ENCODE assay signal across 7 mouse cellular contexts in genomic region chr5:90890519-90891463, GRCm38 (mm10). TPM values are rescaled to one million over a fixed set of nuclear protein-coding genes. Genes with fewer than 3 reads are reported as not detected.
A peak's percentile ranks its signal among the peaks of the same experiment; 100 is the strongest.
DNase-seq lines count a peak whose midpoint lies in the region; ATAC-seq and TF ChIP-seq lines count a peak whose summit lies in the region.

Cxcl1 (plus strand) TSS chr5:90891241.

- no peaks in the 10 kb centered on the region for H3K9me3 ChIP-seq in neural tube, embryonic 14.5 days (ENCODE audit: control insufficient read depth, low read length)

- 0 out of 2 replicates have a peak, but pooled peaks have one; percentile 7 for TF ChIP-seq CTCF in cortical plate, adult 2 months (IDR thresholded peaks at IDR 0.05; ENCODE audit: extremely low read depth, insufficient read depth, low read length)
- TF ChIP-seq CTCF in lung, adult 2 months (IDR thresholded peaks at IDR 0.05; ENCODE audit: insufficient read depth, low read length) = peak; percentile 31; the same call in 1 of the 2 replicates

- H3K27ac ChIP-seq in cortical plate, adult 2 months (ENCODE audit: insufficient read depth, low read length) = no peak within 1 kb of the TSS
- H3K27ac ChIP-seq in neural tube, embryonic 14.5 days (ENCODE audit: low read depth, low read length) = no peak within 1 kb of the TSS

- no peaks in the 10 kb centered on the region for H3K36me3 ChIP-seq in neural tube, embryonic 14.5 days (ENCODE audit: control insufficient read depth, insufficient read depth, low read length)

- peak within 1 kb of the TSS; percentile 54 for H3K9ac ChIP-seq in neural tube, embryonic 14.5 days (replicated peaks; ENCODE audit: low read depth, low read length)

- peak; percentile 92 for ATAC-seq in neural tube, embryonic 14.5 days (ENCODE audit: low read depth)

- WGBS in lung, adult 2 months = 8% methylated on average over 30 of the region's 30 CpGs
- WGBS in neural tube, embryonic 14.5 days = 8% methylated on average over 30 of the region's 30 CpGs

- H3K4me3 ChIP-seq in cortical plate, adult 2 months (ENCODE audit: insufficient read depth, low read length) = peak within 1 kb of the TSS; percentile 33
- H3K4me3 ChIP-seq in lung, adult 2 months (replicated peaks; ENCODE audit: extremely low read depth, low read depth, low read length) = peak within 1 kb of the TSS; percentile 67
- H3K4me3 ChIP-seq in neural tube, embryonic 14.5 days (ENCODE audit: low read depth, low read length) = peak within 1 kb of the TSS; percentile 37

- TF ChIP-seq POLR2A in cortical plate, adult 2 months (IDR thresholded peaks at IDR 0.05; ENCODE audit: extremely low read depth, insufficient read depth, low read length) = no peak
- 0 out of 2 replicates have a peak, but pooled peaks have one; percentile 34 for TF ChIP-seq POLR2A in lung, adult 2 months (IDR thresholded peaks at IDR 0.05; ENCODE audit: borderline replicate concordance, extremely low read depth, low read depth, low read length)

- H3K4me2 ChIP-seq in neural tube, embryonic 14.5 days (ENCODE audit: low read depth, low read length) = peak within 1 kb of the TSS; percentile 71

- H3K27me3 ChIP-seq in neural tube, embryonic 14.5 days (ENCODE audit: control insufficient read depth, insufficient read depth, low read length) = no peaks in the 10 kb centered on the region

- DNase-seq in ZHBTc4 (ENCODE audit: low read depth, low spot score) = peak; percentile 59
- peak; percentile 76 to 86 for DNase-seq in heart, adult 18-20 months
- DNase-seq in kidney, adult 11 months = peak; percentile 44
- DNase-seq in lung, adult 2 months = peak; percentile 37
- DNase-seq in spleen, postnatal 36 days (ENCODE audit: low spot score in 2 of 2) = no peak

- H3K4me1 ChIP-seq in cortical plate, adult 2 months (ENCODE audit: control insufficient read depth, insufficient read depth, low read length) = no peaks in the 10 kb centered on the region
- H3K4me1 ChIP-seq in lung, adult 2 months (ENCODE audit: control insufficient read depth, insufficient read depth, low read length) = no peaks in the 10 kb centered on the region
- no peaks in the 10 kb centered on the region for H3K4me1 ChIP-seq in neural tube, embryonic 14.5 days (ENCODE audit: control insufficient read depth, insufficient read depth, low read length)

RNA-seq across cellular contexts. Expression of gene Cxcl1, which starts in this region (rescaled TPM):
- polyA plus RNA-seq in cortical plate, adult 2 months (2012; rRNA removed) = 0.06 and 0.08 TPM in 2 replicates
- under 1 TPM; 0.27 to 0.54 TPM for total RNA-seq in heart, adult 18-20 months (2021)
- polyA plus RNA-seq in lung, adult 2 months (2012; rRNA removed) = 1.9 and 2.5 TPM in 2 replicates
- 0.32 TPM in 1 of 2 replicates, not detected in the other for polyA plus RNA-seq in neural tube, embryonic 14.5 days (2014; fragmentation: Nextera tagmentation; extraction: Ambion mirVana)

Comparison
In these comparisons a context has a peak if more than half of its experiments do, and no peak if none do; other contexts are left out.
1. Peak in DNase-seq in heart, adult 18-20 months; RNA of the gene not detected or under 1 TPM.
2. Peak in ATAC-seq, H3K4me3 ChIP-seq, H3K9ac ChIP-seq and H3K4me2 ChIP-seq in neural tube, embryonic 14.5 days; RNA of the gene not detected or under 1 TPM.
3. DNase-seq: peak in ZHBTc4 (single experiment), kidney, adult 11 months (single experiment) and lung, adult 2 months (single experiment); none in spleen, postnatal 36 days (0 of 2).
4. Peak in every context shown above with its lines, with median percentiles within 50 percentile points of each other: H3K4me3 ChIP-seq.